Mouse (Mus musculus) activated CD4-positive, CD25-positive, alpha-beta regulatory T cell, adult 4 months (primary cell): ENCODE data around the gene 1700014D04Rik. TPM values are rescaled to one million over a fixed set of nuclear protein-coding genes. Genes with fewer than 3 reads are reported as not detected.
"Not testable (repeated sequence)": the region's sequence is repeated elsewhere in the genome, so short reads cannot be mapped to it uniquely, and the experiment has no call there.

Experiments
- ATAC-seq: one replicate; pipeline ENCODE4 v1.8.0; 2017
- polyA plus RNA-seq, 2 experiments: library from polyadenylated mRNA; unstranded; fragments of 100-300 nt; shearing (Covaris generic); gene quantifications; one replicate each; pipeline ENCODE4 v1.2.1; 2017

Gene 1700014D04Rik
- polyA plus RNA-seq, 2 experiments from 2014 or later = not detected

DNA sequence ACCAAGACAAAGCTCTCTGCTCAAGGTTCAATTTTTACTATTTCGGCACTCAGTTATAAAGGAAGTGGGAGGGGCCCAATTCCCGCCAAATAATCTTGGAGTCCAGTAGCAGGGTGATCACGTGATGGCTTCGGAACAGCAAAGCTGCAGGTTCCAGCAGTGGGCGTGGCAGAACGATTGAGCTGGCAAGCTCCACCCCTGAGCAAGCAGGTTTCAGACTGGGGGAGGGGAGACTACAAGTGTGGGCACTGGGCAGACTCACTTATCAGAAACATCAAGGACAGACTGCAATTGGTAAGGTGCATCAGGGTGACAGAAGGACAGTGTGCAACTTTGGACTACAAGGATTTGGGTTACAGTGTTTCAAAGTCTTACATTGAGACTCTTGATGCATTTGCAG, 12.2 kb downstream of the 1700014D04Rik start:
- not testable (repeated sequence) for ATAC-seq

- ATAC-seq = no peak
These were observed 12.6 kb downstream of the 1700014D04Rik start for GRCm38 (mm10) chr13:59733936-59734335.

- ATAC-seq = no peak
These were observed 14.9 kb downstream of the 1700014D04Rik start, which contains the start of gene Spata31d1d for GRCm38 (mm10) chr13:59731652-59732051. TSS of gene Spata31d1d (minus strand) at chr13:59731752.

DNA sequence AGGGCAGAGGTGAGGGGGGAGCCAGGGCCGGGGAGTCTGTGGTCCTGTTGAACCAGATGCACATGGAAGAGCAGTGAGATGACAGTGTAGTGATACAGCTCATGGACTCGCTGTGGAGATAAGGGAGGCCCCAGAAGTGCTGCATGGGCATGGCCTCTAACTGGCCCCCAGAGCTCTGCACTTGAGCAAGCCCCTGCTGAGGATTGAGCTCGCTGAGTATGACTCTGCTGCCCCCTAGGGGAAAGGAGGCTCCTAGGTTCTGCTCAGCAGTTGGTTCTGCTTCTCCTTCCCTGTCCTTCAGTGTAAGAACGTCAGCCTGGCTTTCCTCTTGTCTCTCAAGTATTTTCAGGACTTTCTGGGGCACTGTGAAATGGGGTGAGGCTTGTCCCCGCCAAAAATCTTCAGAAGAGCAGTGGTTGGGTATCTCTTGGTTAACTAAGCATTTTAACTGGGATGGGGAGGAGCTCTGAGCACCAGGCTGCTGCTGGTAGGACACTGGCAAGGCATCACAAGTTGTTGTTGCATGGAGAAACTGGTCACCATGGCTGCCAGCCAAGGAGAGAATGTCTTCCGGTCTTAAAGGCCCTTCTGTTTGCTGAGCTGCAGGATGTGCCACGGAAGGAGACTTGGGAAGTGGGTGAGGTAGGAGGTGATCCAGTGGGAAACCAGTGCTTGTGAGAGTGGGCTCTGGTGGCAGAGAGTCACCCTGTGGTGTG, 18.0 kb downstream of the 1700014D04Rik start:
- peak; percentile 96 for ATAC-seq

- no peak for ATAC-seq
These were observed 20.2 kb downstream of the 1700014D04Rik start for GRCm38 (mm10) chr13:59726139-59726867.

GRCm38 (mm10) chr13:59722089-59722488, 24.5 kb downstream of the 1700014D04Rik start:
- not testable (repeated sequence) for ATAC-seq

DNA sequence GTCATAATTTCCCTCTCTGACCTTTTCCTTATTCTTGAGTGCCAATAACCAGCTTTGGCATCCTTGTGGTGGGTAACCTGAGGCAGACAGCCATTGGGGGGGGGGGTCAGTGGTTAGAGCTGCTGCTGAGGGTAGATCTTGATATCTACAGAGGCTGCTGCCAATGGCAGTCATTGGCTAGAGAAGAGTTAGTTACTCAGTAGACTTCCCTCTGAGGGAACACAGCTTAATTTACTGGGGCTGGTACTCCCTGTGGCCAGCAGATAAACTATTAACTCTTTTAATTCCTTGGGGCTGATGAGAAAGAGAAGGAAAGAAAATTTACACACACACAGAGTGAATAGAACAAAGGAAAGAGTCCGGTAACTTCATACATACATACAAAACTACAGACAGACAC, 27.1 kb downstream of the 1700014D04Rik start:
- ATAC-seq = no peak

DNA sequence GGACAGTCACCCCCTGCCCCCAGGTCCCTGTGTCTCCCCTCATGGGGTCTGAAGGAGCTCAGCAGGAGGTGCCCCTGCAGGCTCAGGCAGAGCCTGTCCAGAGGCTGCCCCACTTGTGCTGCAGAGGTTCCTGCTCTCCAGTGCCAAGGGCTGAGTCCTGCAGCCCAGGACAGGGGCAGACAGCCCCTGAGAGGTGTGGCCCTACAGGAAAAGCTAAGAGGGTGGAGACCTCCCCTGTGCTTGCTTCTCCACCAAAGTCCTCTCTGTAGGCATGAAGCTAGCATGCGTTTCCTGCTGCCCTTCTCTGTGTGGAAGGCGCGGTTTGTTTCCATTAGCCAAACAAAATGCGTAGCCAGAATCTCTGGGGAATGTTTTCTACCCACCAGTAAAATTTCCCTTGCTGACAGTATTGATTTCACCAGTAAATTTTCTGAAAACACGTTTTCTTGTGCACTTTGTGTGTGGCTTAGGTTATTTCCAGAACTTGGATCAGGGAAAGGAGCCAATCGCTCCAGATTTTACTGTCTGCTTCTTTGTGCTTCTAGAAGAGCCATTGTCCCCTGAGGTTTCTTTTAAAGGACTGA, 27.6 kb downstream of the 1700014D04Rik start:
- ATAC-seq = not testable (repeated sequence)

DNA sequence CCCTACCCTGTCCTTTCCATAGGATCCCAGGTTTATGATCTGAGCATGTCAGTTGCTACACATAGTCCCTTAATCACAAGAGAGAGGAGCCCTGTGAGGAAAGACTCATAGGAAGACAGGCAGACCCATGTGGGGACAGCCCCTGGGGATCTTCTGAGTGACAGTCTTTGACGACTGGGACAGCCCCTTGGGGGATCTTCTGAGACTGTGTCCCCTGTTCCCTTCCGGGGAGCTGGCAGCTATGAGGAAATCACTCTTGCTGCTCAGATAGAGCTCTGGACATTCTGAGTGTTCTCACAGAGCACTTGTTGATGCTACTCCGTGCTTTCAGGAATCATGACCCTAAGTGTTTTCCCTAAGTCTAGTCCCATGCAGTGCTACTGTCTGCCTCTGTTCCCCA, 32.8 kb downstream of the 1700014D04Rik start:
- peak; percentile 98 for ATAC-seq

GRCm38 (mm10) chr13:59711984-59712383, 34.6 kb downstream of the 1700014D04Rik start, which contains the start of gene Spata31d1b:
TSS of gene Spata31d1b (plus strand) at chr13:59712284.
- not testable (repeated sequence) for ATAC-seq

DNA sequence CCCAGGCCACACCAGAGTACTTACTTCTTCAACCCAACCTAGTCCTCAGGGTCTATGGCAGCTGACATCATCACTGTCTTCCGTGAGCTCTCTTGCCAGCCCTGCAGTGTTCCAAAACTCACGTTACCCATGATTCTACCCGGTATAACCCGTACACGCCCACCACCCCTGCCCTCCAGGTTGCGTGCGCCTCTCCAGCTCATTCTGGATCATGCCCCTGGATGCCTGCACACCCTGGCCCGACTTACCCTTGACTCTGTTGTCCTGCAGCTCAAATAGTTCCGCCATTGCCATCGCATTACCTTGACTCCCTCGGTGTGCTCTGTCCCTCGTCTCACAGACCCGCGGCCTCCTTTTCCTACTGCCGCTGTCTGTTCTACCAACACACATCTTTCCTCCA, 36.3 kb downstream of the 1700014D04Rik start, which contains the start of gene Spata31d1a:
Gene Spata31d1a, minus strand, starts transcription at position 101 of the 400 bp plus-strand sequence.
- no peak for ATAC-seq

- ATAC-seq = peak; percentile 91
These were observed 42.0 kb downstream of the 1700014D04Rik start for GRCm38 (mm10) chr13:59704562-59704961.

DNA sequence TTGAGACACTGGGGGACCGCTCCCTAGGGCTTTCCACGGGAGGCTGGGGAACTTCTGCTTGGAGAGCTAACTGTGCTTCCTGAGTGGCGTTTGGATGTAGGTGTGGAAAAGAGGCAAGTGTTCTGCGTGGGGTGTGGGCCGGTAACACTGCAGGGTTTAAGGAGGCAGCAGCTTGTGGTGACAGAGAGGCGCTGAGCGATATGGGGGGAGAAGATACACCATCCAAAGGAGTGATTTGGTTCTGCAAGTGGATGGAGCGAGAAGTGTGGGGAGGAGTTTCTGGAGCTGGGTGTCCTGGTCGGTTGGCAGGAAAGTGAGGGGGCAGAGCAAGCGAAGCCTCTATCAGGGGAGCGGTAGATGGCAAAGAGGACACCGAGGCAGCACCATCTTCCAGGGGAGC, 43.0 kb downstream of the 1700014D04Rik start:
- no peak for ATAC-seq

- not testable (repeated sequence) for ATAC-seq
These were observed 46.4 kb downstream of the 1700014D04Rik start for GRCm38 (mm10) chr13:59700137-59700536.

- ATAC-seq = no peak
These were observed 47.4 kb downstream of the 1700014D04Rik start for GRCm38 (mm10) chr13:59699131-59699530.

- ATAC-seq = peak; percentile 78
These were observed 50.8 kb downstream of the 1700014D04Rik start for GRCm38 (mm10) chr13:59695781-59696180.

GRCm38 (mm10) chr13:59694008-59694407, 52.5 kb downstream of the 1700014D04Rik start, which contains the start of gene 4921517D22Rik:
TSS of gene 4921517D22Rik (minus strand) at chr13:59694108.
- no peak for ATAC-seq

DNA sequence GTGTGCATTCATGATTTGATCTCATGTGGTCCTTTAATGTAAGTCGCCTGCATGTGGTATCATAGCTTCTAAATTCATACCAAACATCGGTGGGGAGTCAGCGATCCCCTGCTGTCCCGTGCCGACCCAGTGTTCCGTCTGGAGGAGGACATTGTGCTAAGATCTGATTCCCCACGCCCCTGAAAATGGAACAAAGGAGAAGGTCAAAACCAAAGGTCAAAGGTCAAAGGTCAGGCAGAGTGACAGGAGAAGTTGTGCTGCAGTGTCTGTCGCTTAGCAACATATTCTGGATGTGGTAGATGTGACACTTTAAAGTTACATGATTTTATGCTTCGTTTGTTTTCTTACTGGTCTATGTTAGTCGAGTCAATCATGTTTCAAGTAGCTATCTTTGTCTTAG, 55.1 kb downstream of the 1700014D04Rik start:
- no peak for ATAC-seq

Other genes with a start within 250 kb of the 1700014D04Rik start
- 10 to 100 TPM; 10.1 to 15.6 TPM for gene Agtpbp1, start 161.5 kb downstream of the 1700014D04Rik start, polyA plus RNA-seq
- gene Naa35, start 161.5 kb downstream of the 1700014D04Rik start, polyA plus RNA-seq = 10 to 100 TPM; 79.9 to 87.5 TPM
- gene Golm1, start 70.9 kb downstream of the 1700014D04Rik start, polyA plus RNA-seq = 10 to 100 TPM; 36.1 to 40.9 TPM
- gene 4921517D22Rik, start 52.6 kb downstream of the 1700014D04Rik start, polyA plus RNA-seq = under 1 TPM in 1 of 2 experiments, not detected in 1; 0.48 TPM
- not detected for gene Spata31d1a, start 36.4 kb downstream of the 1700014D04Rik start, polyA plus RNA-seq
- gene Spata31d1b, start 34.5 kb downstream of the 1700014D04Rik start, polyA plus RNA-seq = not detected
- gene Spata31d1d, start 15.0 kb downstream of the 1700014D04Rik start, polyA plus RNA-seq = not detected
- 10 to 100 TPM; 40.9 to 53.5 TPM for gene Isca1, start 23.1 kb upstream of the 1700014D04Rik start, polyA plus RNA-seq
- gene Gm49354, start 35.5 kb upstream of the 1700014D04Rik start, polyA plus RNA-seq = not detected
- gene Tut7, start 76.4 kb upstream of the 1700014D04Rik start, polyA plus RNA-seq = 10 to 100 TPM; 62.4 to 64.7 TPM